Mouse (Mus musculus) heart, postnatal 25 days (tissue): ENCODE data around the gene Gm49721. TPM values are rescaled to one million over a fixed set of nuclear protein-coding genes. Genes with fewer than 3 reads are reported as not detected.
"Not testable (repeated sequence)": the region's sequence is repeated elsewhere in the genome, so short reads cannot be mapped to it uniquely, and the experiment has no call there.

Source experiments
- DNase-seq: peaks from one replicate; pipeline ENCODE4 v3.0.0; 2022; ENCODE audit warnings: low spot score
- intact Hi-C: fragments of 180-260 bp; cut with DNase I; formaldehyde crosslinking; loops from one replicate; pipeline ENCODE4 v1.15.1; 2025
- total RNA-seq, 2 experiments: library from RNA; stranded (reverse); gene quantifications; 2 replicates each; pipeline ENCODE4 v1.2.3; 2021

Gm49721 gene
- total RNA-seq, 2 experiments from 2014 or later: not detected

DNA sequence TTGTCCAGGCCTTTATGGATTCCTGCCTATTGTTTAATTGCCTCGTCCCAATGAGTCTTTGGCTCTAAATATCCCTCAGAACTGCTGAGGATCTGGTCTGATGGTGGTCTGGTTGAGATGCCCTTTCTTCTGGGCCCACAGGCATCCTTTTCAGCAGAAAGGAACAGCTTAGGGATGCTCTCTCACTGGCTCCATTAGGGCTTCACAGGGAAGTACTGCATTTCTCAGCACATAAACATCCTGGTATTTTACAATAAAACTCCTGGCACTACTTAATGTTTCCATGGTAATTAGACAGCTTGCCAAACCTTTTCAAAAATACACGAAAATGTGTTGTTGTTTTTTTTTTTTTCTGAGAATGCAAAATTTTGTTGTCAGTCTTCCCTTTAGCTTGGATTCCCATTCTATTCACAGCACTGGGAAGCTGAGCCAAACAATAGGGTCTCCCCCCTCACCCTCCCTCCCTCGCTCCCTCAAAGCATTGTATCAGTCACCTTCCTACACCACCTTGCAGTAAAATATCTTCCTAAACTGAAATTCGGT is 90.4 kb downstream of the Gm49721 start:
- intact Hi-C loops, DNase-seq: not testable (repeated sequence)

DNA sequence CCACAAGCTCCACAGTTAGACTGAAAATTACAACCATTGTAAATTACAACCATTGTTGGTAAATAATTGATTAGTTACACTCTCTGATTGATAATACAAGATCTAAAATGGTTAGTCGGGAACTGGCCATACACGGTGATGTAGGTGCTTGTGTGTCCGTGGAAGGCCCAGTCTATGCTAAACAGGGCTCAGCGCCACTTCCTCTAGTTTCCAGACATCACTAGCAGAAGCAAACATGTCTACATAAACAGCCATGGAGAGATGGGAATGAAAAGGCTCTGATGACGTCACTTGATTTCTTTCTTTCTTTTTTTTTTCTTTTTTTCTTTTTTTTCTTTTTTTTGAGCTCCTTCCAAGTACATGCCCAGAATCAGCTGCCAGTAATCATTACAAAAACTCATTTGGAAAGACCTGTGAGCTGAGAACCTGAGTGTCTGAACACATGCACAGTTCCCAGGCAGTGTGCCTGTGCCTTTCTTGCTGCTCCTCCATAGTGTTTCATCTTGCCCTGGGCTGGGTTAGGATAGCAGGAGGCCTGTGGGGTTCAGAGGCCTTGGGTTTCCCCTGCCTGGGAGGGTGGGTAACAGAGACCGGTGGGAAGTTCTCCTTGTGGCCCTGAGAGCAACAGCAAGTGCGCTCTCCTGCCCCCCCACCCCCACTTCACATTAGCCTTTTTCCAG is 91.0 kb downstream of the Gm49721 start:
- intact Hi-C loops, DNase-seq: not testable (repeated sequence)

DNA sequence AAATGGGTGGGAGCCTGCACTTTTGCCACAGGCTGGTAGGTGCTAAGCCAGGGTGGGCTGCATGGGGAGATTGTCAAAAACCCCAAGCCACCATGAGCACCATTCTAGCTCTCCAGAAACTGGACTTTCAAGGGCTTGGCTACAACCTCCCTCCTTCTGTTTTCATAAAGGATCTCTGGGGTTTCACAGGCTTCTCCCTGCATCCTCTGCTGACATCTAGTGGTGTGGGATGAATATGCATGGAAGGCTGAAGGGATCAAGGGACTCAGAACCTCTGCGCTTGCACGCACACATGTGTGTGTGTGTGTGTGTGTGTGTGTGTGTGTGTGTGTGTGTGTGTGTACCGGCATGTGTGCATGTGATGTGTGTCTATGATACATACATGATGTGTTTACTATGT is 95.8 kb downstream of the Gm49721 start:
- intact Hi-C loops, DNase-seq: not testable (repeated sequence)

DNA sequence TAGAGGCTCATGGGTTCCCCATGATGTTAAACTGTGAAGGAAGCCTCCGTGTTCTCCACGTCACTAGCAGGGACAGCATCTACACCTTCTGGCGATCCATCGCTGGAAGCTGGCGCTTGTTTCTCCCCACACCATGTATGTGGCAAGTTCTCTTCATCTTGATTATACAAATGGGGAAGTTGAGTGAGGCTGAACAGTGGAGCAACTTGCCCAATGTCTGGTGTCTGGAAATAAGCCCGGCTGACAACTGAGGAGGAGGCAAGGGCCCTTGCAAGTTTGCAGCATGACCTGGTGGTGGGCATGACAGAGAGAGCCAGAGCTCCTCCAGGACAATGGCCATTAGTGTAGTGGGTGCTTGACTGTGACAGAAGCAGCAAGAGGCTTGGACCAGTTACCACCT is 96.8 kb downstream of the Gm49721 start:
- DNase-seq, intact Hi-C loops: not testable (repeated sequence)

GRCm38 (mm10) chr17:7079558-7079957 is 100.9 kb downstream of the Gm49721 start:
- intact Hi-C loops, DNase-seq: not testable (repeated sequence)

DNA sequence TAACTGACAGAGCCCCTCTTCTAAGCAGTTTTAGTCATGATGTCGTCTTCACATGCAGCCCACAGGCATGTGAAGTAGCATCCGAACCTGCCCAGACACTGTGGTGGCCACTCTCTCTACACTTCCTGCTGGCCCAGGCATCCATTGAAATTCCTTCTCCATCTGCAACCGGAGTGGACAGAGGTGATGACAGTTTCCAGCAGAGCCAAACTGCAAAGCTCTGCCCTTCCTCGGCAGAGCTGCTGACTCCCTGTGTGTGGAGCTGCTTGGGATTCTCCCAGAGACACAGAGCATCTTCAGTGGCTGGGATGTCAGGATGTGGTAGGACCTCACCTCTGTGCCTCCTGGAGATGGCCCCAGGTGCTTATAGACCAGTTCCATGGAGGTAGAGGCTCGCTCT is 105.8 kb downstream of the Gm49721 start:
- intact Hi-C loops, DNase-seq: not testable (repeated sequence)

GRCm38 (mm10) chr17:7085469-7086168 is 106.9 kb downstream of the Gm49721 start:
- DNase-seq, intact Hi-C loops: not testable (repeated sequence)

DNA sequence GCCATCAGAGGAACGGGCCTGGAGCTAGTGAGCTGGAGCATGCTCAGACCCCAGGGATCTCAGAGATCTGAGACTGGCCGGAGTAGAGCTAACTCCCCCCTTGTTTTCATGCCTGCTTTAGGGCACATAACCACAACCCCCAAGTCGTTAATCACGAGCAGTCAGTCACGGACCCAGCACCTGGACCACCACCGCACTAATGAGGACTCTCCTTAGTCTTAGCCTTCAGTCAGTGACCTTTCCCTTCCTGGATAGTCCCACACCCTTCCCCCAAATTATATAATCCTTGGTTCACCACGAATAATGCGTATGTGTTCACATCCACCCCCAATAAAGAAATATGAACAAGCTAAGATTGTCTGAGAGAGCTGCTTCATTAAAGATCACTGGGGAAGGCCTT is 108.1 kb downstream of the Gm49721 start:
- intact Hi-C loops, DNase-seq: not testable (repeated sequence)

Other genes with a start within 250 kb of the Gm49721 start
- gene Ezr, start 196.1 kb upstream of the Gm49721 start, total RNA-seq: 10 to 100 TPM; 39.3 to 43.6 TPM
- gene Rsph3b, start 30.2 kb upstream of the Gm49721 start, total RNA-seq: 10 to 100 TPM; 49.9 to 52.1 TPM
- 1 to 10 TPM; 6.9 to 7.4 TPM for gene Tagap1, start 17.7 kb upstream of the Gm49721 start, total RNA-seq
- 100 to 1,000 TPM; 166 to 167 TPM for gene Rnaset2b, start 8.3 kb upstream of the Gm49721 start, total RNA-seq
- gene Gm1604a, start 46.7 kb downstream of the Gm49721 start, total RNA-seq: not detected
- 10 to 100 TPM; 23.2 to 23.7 TPM for gene Rps6ka2, start 191.2 kb downstream of the Gm49721 start, total RNA-seq